Mouse (Mus musculus): ENCODE data around the gene Cblb.

DNA sequence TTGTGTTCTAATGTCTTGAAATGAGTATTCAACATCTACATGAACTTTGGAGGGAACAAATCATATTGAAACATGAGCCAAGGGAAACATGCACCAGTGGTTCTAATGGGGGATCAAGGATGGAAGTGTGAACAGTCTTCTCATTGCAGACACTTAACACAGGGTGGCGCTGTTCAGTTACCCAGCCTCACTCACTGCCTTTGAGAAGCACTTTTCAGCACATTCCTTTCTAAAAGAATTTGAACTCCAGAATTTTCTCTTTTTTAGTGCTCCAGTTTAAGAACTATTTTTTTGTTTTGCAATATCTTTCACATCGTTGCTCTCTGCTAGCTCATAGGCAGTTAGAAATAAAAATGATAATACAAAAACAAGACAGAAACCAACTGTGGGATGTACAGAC lies 188.0 kb downstream of the Cblb start:
- TF ChIP-seq POLR2A (IDR thresholded peaks at IDR 0.05; ENCODE audit: extremely low read depth, insufficient read depth, low read length) (no peak), CTCF (IDR thresholded peaks at IDR 0.05; ENCODE audit: extremely low read depth, insufficient read depth, low read length) (peak; percentile 75)

Measured in cortical plate, adult 2 months (tissue).